Mouse (Mus musculus) midbrain, embryonic 14.5 days (tissue): ENCODE data around the gene Wdr5. TPM values are rescaled to one million over a fixed set of nuclear protein-coding genes. Genes with fewer than 3 reads are reported as not detected.

Experiments used
- ATAC-seq: fragments of 200-750 bp; cut with Nextera tagmentation; 2 replicates; pipeline ENCODE4 v1.8.0; 2017; ENCODE audit warnings: moderate number of reproducible peaks, moderate library complexity; ENCODE audit not compliant: low FRiP score, low TSS enrichment
- DNase-seq: peaks from one replicate; pipeline ENCODE4 v3.0.0-alpha.2; 2015
- H3K27ac ChIP-seq: fragments of 300-500 bp; sonication (generic); replicated peaks from 2 replicates; pipeline ENCODE4 v1.5.1; 2014; ENCODE audit warnings: mild to moderate bottlenecking, low read depth, low read length, moderate library complexity
- H3K27me3 ChIP-seq: fragments of 300-500 bp; sonication (generic); 2 replicates; pipeline ENCODE4 v1.6.1; 2014; ENCODE audit warnings: low read length, control low read depth, mixed read lengths; ENCODE audit not compliant: control insufficient read depth, insufficient read depth
- H3K36me3 ChIP-seq: fragments of 300-500 bp; sonication (generic); 2 replicates; pipeline ENCODE4 v1.6.1; 2014; ENCODE audit warnings: low read length, control low read depth; ENCODE audit not compliant: control insufficient read depth, insufficient read depth
- H3K4me1 ChIP-seq: fragments of 300-500 bp; sonication (generic); 2 replicates; pipeline ENCODE4 v1.6.1; 2014; ENCODE audit warnings: mild to moderate bottlenecking, antibody characterized with exemption, low read length, control low read depth; ENCODE audit not compliant: control insufficient read depth, insufficient read depth
- H3K4me2 ChIP-seq: fragments of 300-500 bp; sonication (generic); 2 replicates; pipeline ENCODE4 v1.6.1; 2014; ENCODE audit warnings: mild to moderate bottlenecking, low read length, moderate library complexity
- H3K4me3 ChIP-seq: fragments of 300-500 bp; sonication (generic); replicated peaks from 2 replicates; pipeline ENCODE4 v1.5.1; 2014; ENCODE audit warnings: low read depth, low read length
- H3K9ac ChIP-seq: fragments of 300-500 bp; sonication (generic); replicated peaks from 2 replicates; pipeline ENCODE4 v1.6.1; 2014; ENCODE audit warnings: mild to moderate bottlenecking, low read length, moderate library complexity
- H3K9me3 ChIP-seq: fragments of 300-500 bp; sonication (generic); 2 replicates; pipeline ENCODE4 v1.6.1; 2016; ENCODE audit warnings: low read length, control low read depth, mixed read lengths; ENCODE audit not compliant: control insufficient read depth
- WGBS: fragments of 180-500 bp; shearing (Covaris S2); extraction: QIAGEN DNeasy Blood & Tissue Kit; methylation state at CpG from one replicate; pipeline ENCODE4 v1.1.7; 2014; 5-methylcytosine and 5-hydroxymethylcytosine counted together
- polyA plus RNA-seq: library from polyadenylated mRNA; unstranded; fragments of >200 nt; fragmentation: Nextera tagmentation; extraction: Ambion mirVana; gene quantifications from 2 replicates; pipeline ENCODE4 v1.2.1, GENCODE M21; 2014

Gene Wdr5
- polyA plus RNA-seq, 1 experiment from 2014 or later, result 44.2 TPM

- Histone ChIP-seq H3K36me3 (0 out of 2 replicates have a peak, but pooled peaks cover 3% of the 10 kb centered on the region), H3K9ac (peak overlapping the region; percentile 93), H3K9me3 (no peaks in the 10 kb centered on the region), H3K27ac (peak overlapping the region; percentile 97), H3K4me3 (peak overlapping the region; percentile 97), H3K27me3 (no peaks in the 10 kb centered on the region), H3K4me1 (peaks cover 40% of the 10 kb centered on the region), H3K4me2 (peak overlapping the region; percentile 98)
- ATAC-seq, result peak; percentile 98
- peak; percentile 98 for DNase-seq
- WGBS, result under 1% methylated on average over 87 of the region's 96 CpGs
These were observed 39.3 kb upstream of the Wdr5 start for GRCm38 (mm10) chr2:27475495-27476302.

DNA sequence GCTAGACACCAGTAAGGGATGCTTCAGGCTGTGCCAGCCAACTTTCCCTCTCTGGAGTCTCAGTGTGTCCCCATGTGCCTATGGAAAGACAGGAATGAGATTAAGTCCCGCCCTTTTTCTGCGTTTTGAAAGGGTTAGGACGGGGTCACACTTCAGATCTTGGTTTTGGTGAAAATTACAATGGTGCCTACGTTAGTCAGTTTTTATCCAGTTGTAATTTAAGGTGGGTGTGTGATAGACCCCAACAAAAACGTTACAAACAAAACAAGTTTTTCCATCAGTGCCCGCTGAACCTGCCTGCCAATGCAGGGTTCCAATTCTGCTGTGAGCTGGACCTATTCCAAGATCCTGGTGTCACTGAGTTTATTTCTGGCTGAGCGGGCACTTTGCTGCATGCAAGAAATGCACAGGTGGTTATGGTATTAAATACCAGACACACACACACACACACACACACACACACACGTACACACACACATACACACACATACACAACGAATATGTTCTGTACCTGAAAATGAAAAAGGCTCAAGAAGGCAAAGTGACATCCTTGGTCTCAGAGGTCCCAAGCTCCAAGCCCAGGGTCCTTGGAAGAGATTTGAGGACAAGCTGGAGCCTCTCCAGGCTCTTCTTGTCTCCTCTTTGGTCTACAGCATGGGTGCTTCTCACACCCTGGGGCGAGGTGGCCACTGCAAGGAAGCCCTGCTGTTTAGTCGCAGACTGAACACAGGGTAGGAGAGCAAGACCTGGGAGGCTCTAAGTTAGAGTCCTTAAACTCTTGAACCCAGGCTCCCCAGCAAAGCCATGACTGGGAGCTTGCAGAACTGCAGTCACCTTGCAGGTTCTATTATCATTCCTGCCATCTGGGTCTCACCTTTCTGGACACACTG, 38.4 kb upstream of the Wdr5 start:
- WGBS, result 29% methylated on average over 11 of the region's 11 CpGs
- DNase-seq (peak; percentile 31), ATAC-seq (no peak)
- Histone ChIP-seq H3K36me3 (0 out of 2 replicates have a peak, but pooled peaks cover 3% of the 10 kb centered on the region), H3K9ac (peak overlapping the region; percentile 93), H3K4me3 (peak overlapping the region; percentile 97), H3K9me3 (no peaks in the 10 kb centered on the region), H3K4me1 (peaks cover 34% of the 10 kb centered on the region), H3K27me3 (no peaks in the 10 kb centered on the region), H3K4me2 (peak overlapping the region; percentile 98), H3K27ac (peak overlapping the region; percentile 97)

- Histone ChIP-seq H3K9ac (no peak overlapping the region), H3K27me3 (no peaks in the 10 kb centered on the region), H3K4me2 (no peak overlapping the region), H3K4me1 (0 out of 2 replicates have a peak, but pooled peaks cover 6% of the 10 kb centered on the region), H3K27ac (no peak overlapping the region), H3K4me3 (no peak overlapping the region), H3K9me3 (no peaks in the 10 kb centered on the region), H3K36me3 (no peaks in the 10 kb centered on the region)
- WGBS, result 80% methylated on average over 4 of the region's 4 CpGs
- ATAC-seq (no peak), DNase-seq (no peak)
These were observed 35.1 kb upstream of the Wdr5 start for GRCm38 (mm10) chr2:27479821-27480220.

DNA sequence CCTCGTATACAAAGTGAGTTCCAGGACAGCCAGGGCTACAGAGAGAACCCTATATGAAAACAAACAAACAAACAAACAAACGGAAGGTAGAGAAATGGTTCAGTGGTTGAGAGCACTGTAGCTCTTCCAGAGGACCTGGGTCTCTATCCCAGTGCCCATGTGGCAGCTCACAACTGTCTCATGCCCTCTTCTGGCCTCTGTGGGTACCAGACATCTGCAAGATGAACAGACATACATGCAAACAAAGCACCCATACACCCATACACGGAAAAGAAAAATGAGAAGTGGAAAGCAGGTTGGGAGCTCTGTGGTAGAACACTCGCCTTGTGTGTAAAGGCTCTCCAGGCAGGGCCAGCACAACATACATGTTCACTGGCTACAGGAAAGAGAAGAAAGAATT, 34.6 kb upstream of the Wdr5 start:
- H3K27ac ChIP-seq, result no peak overlapping the region
- no peak for DNase-seq
- WGBS, result 76% methylated on average over 4 of the region's 4 CpGs
- H3K4me1 ChIP-seq, result 0 out of 2 replicates have a peak, but pooled peaks cover 6% of the 10 kb centered on the region
- H3K9ac ChIP-seq, result no peak overlapping the region
- no peak for ATAC-seq
- H3K27me3 ChIP-seq, result no peaks in the 10 kb centered on the region
- no peak overlapping the region for H3K4me2 ChIP-seq
- no peaks in the 10 kb centered on the region for H3K36me3 ChIP-seq
- H3K4me3 ChIP-seq, result no peak overlapping the region
- no peaks in the 10 kb centered on the region for H3K9me3 ChIP-seq

DNA sequence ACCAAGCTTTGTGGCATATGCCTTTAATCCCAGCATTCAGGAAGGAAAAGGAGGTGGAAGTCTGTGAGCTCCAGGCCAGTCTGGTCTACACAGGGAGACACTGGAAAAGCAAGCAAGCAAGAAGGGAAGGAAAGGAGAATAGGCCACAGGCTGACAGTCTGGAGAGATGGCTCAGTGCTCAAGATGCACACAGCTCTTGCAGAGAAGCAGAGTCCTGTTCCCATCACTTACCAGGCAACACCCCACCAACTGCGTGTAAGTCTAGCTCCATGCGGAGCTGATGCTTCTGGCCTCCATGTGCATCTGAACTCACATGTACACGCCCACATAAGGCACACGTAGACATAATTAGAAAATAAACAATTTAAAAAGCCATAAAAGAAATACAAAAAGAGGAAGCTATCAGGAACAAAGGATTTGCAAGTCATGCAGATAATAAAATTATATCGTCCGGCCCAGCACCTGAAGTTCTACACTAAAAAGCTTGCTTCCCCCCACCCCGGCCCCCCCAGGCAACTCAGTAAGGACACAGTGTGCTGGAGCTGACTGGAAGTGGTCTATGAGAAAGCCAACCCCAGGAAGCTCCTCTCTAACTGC, 32.6 kb upstream of the Wdr5 start:
- Histone ChIP-seq H3K9me3 (no peaks in the 10 kb centered on the region), H3K9ac (no peak overlapping the region), H3K27ac (no peak overlapping the region), H3K4me1 (no peaks in the 10 kb centered on the region), H3K36me3 (no peaks in the 10 kb centered on the region), H3K27me3 (no peaks in the 10 kb centered on the region), H3K4me3 (no peak overlapping the region), H3K4me2 (no peak overlapping the region)
- DNase-seq, result no peak
- ATAC-seq, result no peak
- WGBS, result 78% methylated on average over 7 of the region's 7 CpGs

DNA sequence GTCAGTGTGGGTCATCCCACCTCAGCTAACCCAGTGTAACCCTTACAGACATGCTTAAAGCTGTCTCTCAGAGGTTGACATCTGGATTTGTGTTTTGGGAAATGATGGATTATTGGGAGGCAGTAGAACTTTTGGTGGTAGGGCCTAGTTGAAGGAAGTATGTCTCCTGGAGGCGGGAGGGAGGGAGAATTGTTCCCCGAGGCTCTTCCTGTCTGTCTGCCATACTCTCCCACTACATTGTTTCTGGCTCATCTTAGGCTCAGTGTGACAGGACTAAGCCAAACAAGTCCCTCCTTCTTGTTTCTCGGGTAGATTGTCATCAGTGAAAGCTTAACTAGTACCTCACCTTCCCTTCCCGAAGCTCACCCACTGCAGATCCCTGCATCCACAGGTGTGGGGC, 28.2 kb upstream of the Wdr5 start:
- no peaks in the 10 kb centered on the region for H3K4me1 ChIP-seq
- H3K9me3 ChIP-seq, result no peaks in the 10 kb centered on the region
- H3K36me3 ChIP-seq, result no peaks in the 10 kb centered on the region
- no peak overlapping the region for H3K27ac ChIP-seq
- DNase-seq (no peak), ATAC-seq (no peak)
- H3K4me2 ChIP-seq, result no peak overlapping the region
- WGBS, result 83% methylated on average over 4 of the region's 4 CpGs
- no peak overlapping the region for H3K9ac ChIP-seq
- H3K4me3 ChIP-seq, result no peak overlapping the region
- H3K27me3 ChIP-seq, result no peaks in the 10 kb centered on the region

GRCm38 (mm10) chr2:27487336-27488049, 27.5 kb upstream of the Wdr5 start:
- Histone ChIP-seq H3K27ac (no peak overlapping the region), H3K27me3 (no peaks in the 10 kb centered on the region), H3K4me3 (no peak overlapping the region), H3K36me3 (no peaks in the 10 kb centered on the region), H3K4me2 (no peak overlapping the region), H3K9ac (no peak overlapping the region), H3K4me1 (no peaks in the 10 kb centered on the region), H3K9me3 (no peaks in the 10 kb centered on the region)
- DNase-seq (no peak), ATAC-seq (no peak)
- 79% methylated on average over 3 of the region's 4 CpGs for WGBS

DNA sequence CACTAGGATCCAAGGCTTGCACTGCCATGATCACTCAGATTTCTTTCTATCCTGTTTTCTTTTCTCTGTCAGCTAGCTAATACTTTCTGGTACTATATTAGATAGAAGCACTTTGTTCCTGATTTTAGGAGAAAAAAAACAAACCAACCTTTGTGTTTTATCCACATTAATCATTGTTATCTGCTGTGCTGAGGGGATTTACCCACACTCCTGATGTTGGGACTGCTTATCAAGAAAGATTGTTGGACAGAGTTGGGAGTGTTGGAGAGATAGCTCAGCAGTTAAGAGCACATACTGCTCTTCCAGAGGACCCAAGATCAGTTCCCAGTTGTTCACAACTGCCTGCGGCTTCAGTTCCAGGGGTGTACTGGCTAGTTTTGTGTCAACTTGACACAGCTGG, 26.6 kb upstream of the Wdr5 start:
- no peak for DNase-seq
- Histone ChIP-seq H3K9ac (no peak overlapping the region), H3K27ac (no peak overlapping the region), H3K27me3 (no peaks in the 10 kb centered on the region), H3K9me3 (no peaks in the 10 kb centered on the region), H3K4me3 (no peak overlapping the region), H3K4me2 (no peak overlapping the region), H3K4me1 (no peaks in the 10 kb centered on the region), H3K36me3 (no peaks in the 10 kb centered on the region)
- ATAC-seq, result no peak
- WGBS, result 98% methylated on average over 1 of the region's 1 CpGs
